In genomic region chr14:51161976-51162375, GRCm38 (mm10) we compare ENCODE assay signal across 6 mouse cellular contexts. TPM values are rescaled to one million over a fixed set of nuclear protein-coding genes. Genes with fewer than 3 reads are reported as not detected.
"Had no signal": no experiment of that assay in that cellular context is flagged by ENCODE, and none has a peak within 500 bp of the region (broad histone marks: within the 10 kb centered on the region; RNA-seq: fewer than 3 reads in every experiment).

TSS of gene Rnase2b (plus strand) at chr14:51162260.

RNA-seq across cellular contexts. Expression of gene Rnase2b, which starts in this region (rescaled TPM):
- total RNA-seq: layer of hippocampus, postnatal 10 days; left cerebral cortex, adult 8-10 months; left cerebral cortex, postnatal 14 days; left cerebral cortex, postnatal 4 days; monocyte, adult 5-6 weeks; neutrophil, adult 5-6 weeks had no signal
